Mouse (Mus musculus) erythroblast, embryonic 14.5 days (primary cell): ENCODE measurements around the gene Ppp1r1c.

ENCODE experiments used
- GATA1 ChIP-seq: IDR thresholded peaks from 2 replicates; pipeline ENCODE4 v1.6.1; 2012; ENCODE audit warnings: low read length, inconsistent platforms, mixed read lengths
- TAL1 ChIP-seq: IDR thresholded peaks from 3 replicates; pipeline ENCODE4 v1.6.1; 2012; ENCODE audit warnings: low read length, inconsistent platforms, mixed read lengths

DNA sequence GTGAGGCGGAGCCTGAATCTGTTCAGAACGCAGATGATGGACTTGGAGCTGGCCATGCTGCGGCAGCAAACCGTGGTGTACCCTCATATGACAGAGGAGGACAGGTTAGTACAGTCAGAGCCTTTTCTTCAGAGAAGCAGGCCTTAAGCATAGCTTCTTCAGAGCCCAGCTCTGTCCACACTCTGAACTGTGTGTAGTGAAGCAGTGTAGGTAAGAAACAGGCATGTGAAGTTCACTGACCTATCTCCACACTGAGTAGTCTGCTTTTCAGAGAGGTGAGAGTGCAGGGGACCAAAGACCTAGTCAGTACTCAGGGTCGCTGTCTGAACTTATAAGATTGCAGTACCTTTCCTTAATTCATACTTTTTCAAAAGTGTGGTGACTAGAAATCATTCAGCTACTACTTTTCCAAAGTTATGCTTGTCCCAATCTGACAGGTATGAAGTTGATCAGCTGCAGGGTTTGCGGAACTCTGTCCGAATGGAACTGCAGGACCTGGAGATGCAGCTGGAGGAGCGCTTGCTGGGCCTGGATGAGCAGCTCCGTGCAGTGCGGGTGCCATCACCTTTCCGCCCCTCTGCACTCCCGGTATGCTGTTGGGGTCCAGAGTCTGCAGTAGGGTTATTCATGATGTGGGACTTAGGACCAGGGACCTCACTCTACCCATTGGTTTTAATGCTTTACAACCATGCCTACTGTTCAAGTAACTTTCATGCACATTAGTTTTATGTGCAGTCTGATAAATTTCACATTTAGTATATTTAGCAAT lies 47.0 kb upstream of the Ppp1r1c start:
- TF ChIP-seq GATA1 (no peak), TAL1 (no peak)
